Mouse (Mus musculus) MEL (cell line): ENCODE measurements at regions not wholly inside any gene's neighbourhood (a gene's known extent, or its start where the extent isn't known, plus 50 kb on each side); places are given as distances from the start of the nearest gene placed in this dataset.

ENCODE experiments used
- DNase-seq: peaks from one replicate; pipeline ENCODE4 v3.0.0; 2011; ENCODE audit warnings: low read depth, low spot score
- H3K27ac ChIP-seq: 2 replicates; pipeline ENCODE4 v1.5.1; 2012; ENCODE audit warnings: low read depth, mild to moderate bottlenecking, control low read depth, low read length, moderate library complexity; ENCODE audit not compliant: control insufficient read depth
- H3K27me3 ChIP-seq, 2 experiments: fragments of 150-350 bp in 1 of 2; sonication (generic) in 1 of 2; 2 replicates each; pipeline ENCODE4 v1.6.1; 2012; ENCODE audit warnings: low read length in 2 of 2, mild to moderate bottlenecking in 2 of 2, improper control_type of control experiment in 1 of 2, moderate library complexity in 1 of 2; ENCODE audit not compliant: insufficient read depth in 2 of 2, control insufficient read depth in 1 of 2
- H3K36me3 ChIP-seq, 2 experiments: 2 replicates each; pipeline ENCODE4 v1.6.1; 2012 to 2014; ENCODE audit warnings: low read length in 2 of 2, improper control_type of control experiment in 1 of 2, inconsistent platforms in 1 of 2, mild to moderate bottlenecking in 1 of 2; ENCODE audit not compliant: insufficient read depth in 2 of 2, control insufficient read depth in 1 of 2
- H3K4me1 ChIP-seq, 2 experiments: fragments of 150-350 bp in 1 of 2; sonication (generic) in 1 of 2; 2 replicates each; pipeline ENCODE4 v1.6.1; 2012; ENCODE audit warnings: low read length in 2 of 2, improper control_type of control experiment in 1 of 2, mild to moderate bottlenecking in 1 of 2; ENCODE audit not compliant: insufficient read depth in 2 of 2, control insufficient read depth in 1 of 2
- H3K4me3 ChIP-seq, 2 experiments: fragments of 150-350 bp in 1 of 2; sonication (generic) in 1 of 2; 2 replicates each; pipeline ENCODE4 v1.5.1; 2012; ENCODE audit warnings: low read depth in 2 of 2, low read length in 2 of 2, mild to moderate bottlenecking in 2 of 2, moderate library complexity in 2 of 2, control low read depth in 1 of 2, improper control_type of control experiment in 1 of 2; ENCODE audit not compliant: control insufficient read depth in 1 of 2, insufficient read depth in 1 of 2
- H3K79me2 ChIP-seq: 2 replicates; pipeline ENCODE4 v1.6.1; 2012; ENCODE audit warnings: mild to moderate bottlenecking, low read length, moderate library complexity; ENCODE audit not compliant: control insufficient read depth, poor library complexity, insufficient read depth
- H3K9ac ChIP-seq: 2 replicates; pipeline ENCODE4 v1.6.1; 2012; ENCODE audit warnings: low read depth, mild to moderate bottlenecking, control low read depth, low read length, moderate library complexity; ENCODE audit not compliant: control insufficient read depth, poor library complexity, severe bottlenecking
- H3K9me3 ChIP-seq: fragments of 150-350 bp; sonication (generic); replicated peaks from 2 replicates; pipeline ENCODE4 v1.6.1; 2012; ENCODE audit warnings: mild to moderate bottlenecking, low read length, improper control_type of control experiment, moderate library complexity; ENCODE audit not compliant: insufficient read depth
- BHLHE40 ChIP-seq: IDR thresholded peaks from 2 replicates; pipeline ENCODE4 v1.6.1; 2012; ENCODE audit warnings: low read depth, mild to moderate bottlenecking, inconsistent platforms, low read length, improper control_type of control experiment, borderline replicate concordance
- CHD1 ChIP-seq: IDR thresholded peaks from 2 replicates; pipeline ENCODE4 v1.6.1; 2012; ENCODE audit warnings: low read depth, mild to moderate bottlenecking, inconsistent platforms, low read length, improper control_type of control experiment
- CTCF ChIP-seq, 3 experiments: IDR thresholded peaks in 2 of 3; conservative IDR thresholded peaks in 1 of 3; 2 replicates each; pipeline ENCODE4 v1.5.1; 2011 to 2012; ENCODE audit warnings: low read length in 3 of 3, low read depth in 2 of 3, mild to moderate bottlenecking in 2 of 3, improper control_type of control experiment in 1 of 3, inconsistent platforms in 1 of 3, mixed read lengths in 1 of 3, moderate library complexity in 1 of 3; ENCODE audit not compliant: control insufficient read depth in 1 of 3, insufficient read depth in 1 of 3, poor library complexity in 1 of 3, severe bottlenecking in 1 of 3
- ELF1 ChIP-seq: IDR thresholded peaks from 2 replicates; pipeline ENCODE4 v1.6.1; 2014; ENCODE audit warnings: low read depth, mild to moderate bottlenecking, inconsistent platforms, low read length, improper control_type of control experiment, moderate library complexity
- ETS1 ChIP-seq: IDR thresholded peaks from 2 replicates; pipeline ENCODE4 v1.6.1; 2012; ENCODE audit warnings: low read depth, mild to moderate bottlenecking, inconsistent platforms, low read length, improper control_type of control experiment, moderate library complexity
- GABPA ChIP-seq: IDR thresholded peaks from 2 replicates; pipeline ENCODE4 v1.6.1; 2012; ENCODE audit warnings: low read depth, mild to moderate bottlenecking, inconsistent platforms, low read length, improper control_type of control experiment, moderate library complexity
- HCFC1 ChIP-seq: IDR thresholded peaks from 2 replicates; pipeline ENCODE4 v1.6.1; 2012; ENCODE audit warnings: low read depth, mild to moderate bottlenecking, inconsistent platforms, low read length, improper control_type of control experiment, moderate library complexity
- JUND ChIP-seq: IDR thresholded peaks from 2 replicates; pipeline ENCODE4 v1.6.1; 2011; ENCODE audit warnings: low read depth, mild to moderate bottlenecking, improper control_type of control experiment, low read length
- KAT2A ChIP-seq: conservative IDR thresholded peaks from 2 replicates; pipeline ENCODE4 v1.6.1; 2012; ENCODE audit warnings: low read depth, low read length, improper control_type of control experiment, inconsistent platforms
- MAFK ChIP-seq: IDR thresholded peaks from 2 replicates; pipeline ENCODE4 v1.6.1; 2011; ENCODE audit warnings: low read depth, mild to moderate bottlenecking, low read length, improper control_type of control experiment, borderline replicate concordance
- MAX ChIP-seq: IDR thresholded peaks from 2 replicates; pipeline ENCODE4 v1.6.1; 2011; ENCODE audit warnings: low read length, improper control_type of control experiment
- MAZ ChIP-seq: IDR thresholded peaks from 2 replicates; pipeline ENCODE4 v1.6.1; 2012; ENCODE audit warnings: low read depth, mild to moderate bottlenecking, inconsistent platforms, low read length, improper control_type of control experiment
- MXI1 ChIP-seq: IDR thresholded peaks from 2 replicates; pipeline ENCODE4 v1.6.1; 2011; ENCODE audit warnings: mild to moderate bottlenecking, low read depth, low read length, improper control_type of control experiment
- NELFE ChIP-seq: IDR thresholded peaks from 2 replicates; pipeline ENCODE4 v1.6.1; 2011; ENCODE audit warnings: low read depth, low read length, improper control_type of control experiment
- NRF1 ChIP-seq: IDR thresholded peaks from 2 replicates; pipeline ENCODE4 v1.6.1; 2014; ENCODE audit warnings: low read depth, mild to moderate bottlenecking, inconsistent platforms, low read length, improper control_type of control experiment, moderate library complexity; ENCODE audit not compliant: poor library complexity, insufficient read depth, severe bottlenecking
- POLR2A ChIP-seq, 2 experiments: IDR thresholded peaks; 2 replicates each; pipeline ENCODE4 v1.6.1; 2011 to 2012; ENCODE audit warnings: low read length in 2 of 2, mild to moderate bottlenecking in 2 of 2, control low read depth in 1 of 2, improper control_type of control experiment in 1 of 2, low read depth in 1 of 2, moderate library complexity in 1 of 2; ENCODE audit not compliant: control insufficient read depth in 1 of 2, insufficient read depth in 1 of 2, poor library complexity in 1 of 2
- POLR2AphosphoS2 ChIP-seq: IDR thresholded peaks from 2 replicates; pipeline ENCODE4 v1.6.1; 2011; ENCODE audit warnings: low read length, improper control_type of control experiment
- RCOR1 ChIP-seq: IDR thresholded peaks from 2 replicates; pipeline ENCODE4 v1.6.1; 2012; ENCODE audit warnings: low read depth, mild to moderate bottlenecking, inconsistent platforms, low read length, improper control_type of control experiment
- SMC3 ChIP-seq: IDR thresholded peaks from 2 replicates; pipeline ENCODE4 v1.6.1; 2011; ENCODE audit warnings: low read depth, low read length, improper control_type of control experiment
- TAL1 ChIP-seq: IDR thresholded peaks from 2 replicates; pipeline ENCODE4 v1.6.1; 2012; ENCODE audit warnings: mild to moderate bottlenecking, inconsistent platforms, low read length, moderate library complexity, mixed read lengths
- TCF12 ChIP-seq: IDR thresholded peaks from 2 replicates; pipeline ENCODE4 v1.6.1; 2014; ENCODE audit warnings: low read depth, mild to moderate bottlenecking, inconsistent platforms, low read length, improper control_type of control experiment, moderate library complexity
- UBTF ChIP-seq: IDR thresholded peaks from 2 replicates; pipeline ENCODE4 v1.6.1; 2012; ENCODE audit warnings: low read depth, mild to moderate bottlenecking, inconsistent platforms, low read length, improper control_type of control experiment, moderate library complexity, borderline replicate concordance; ENCODE audit not compliant: insufficient read depth
- USF1 ChIP-seq: IDR thresholded peaks from 2 replicates; pipeline ENCODE4 v1.6.1; 2014; ENCODE audit warnings: low read depth, mild to moderate bottlenecking, inconsistent platforms, low read length, improper control_type of control experiment, moderate library complexity
- ZMIZ1 ChIP-seq: IDR thresholded peaks from 2 replicates; pipeline ENCODE4 v1.6.1; 2012; ENCODE audit warnings: low read depth, mild to moderate bottlenecking, inconsistent platforms, low read length, improper control_type of control experiment, moderate library complexity
- ZNF384 ChIP-seq: IDR thresholded peaks from 2 replicates; pipeline ENCODE4 v1.6.1; 2012; ENCODE audit warnings: low read depth, mild to moderate bottlenecking, inconsistent platforms, low read length, improper control_type of control experiment

GRCm38 (mm10) chr3:99515751-99516150 lies 275.6 kb downstream of the Tbx15 start:
- DNase-seq = no peak
- H3K4me1 ChIP-seq = no peaks in the 10 kb centered on the region
- H3K9me3 ChIP-seq = no peaks in the 10 kb centered on the region
- no peaks in the 10 kb centered on the region for H3K27me3 ChIP-seq
- no peak overlapping the region for H3K9ac ChIP-seq
- H3K79me2 ChIP-seq = no peaks in the 10 kb centered on the region
- H3K36me3 ChIP-seq = no peaks in the 10 kb centered on the region
- no peak overlapping the region for H3K27ac ChIP-seq
- H3K4me3 ChIP-seq = no peak overlapping the region
- TF ChIP-seq ZMIZ1 (no peak), POLR2AphosphoS2 (no peak), MAX (no peak), USF1 (no peak), TCF12 (no peak), JUND (no peak), ZNF384 (no peak), CTCF (IDR thresholded peaks at IDR 0.05 in 2 of 3, conservative IDR thresholded peaks at IDR 0.05 in 1 of 3; ENCODE audit: control insufficient read depth in 1 of 3, insufficient read depth in 1 of 3, low read depth in 2 of 3, low read length in 3 of 3, poor library complexity in 1 of 3, severe bottlenecking in 1 of 3) (no peak), KAT2A (no peak), RCOR1 (no peak), NELFE (no peak), ELF1 (no peak), BHLHE40 (no peak), POLR2A (IDR thresholded peaks at IDR 0.05; ENCODE audit: control insufficient read depth in 1 of 2, insufficient read depth in 1 of 2, low read depth in 1 of 2, low read length in 2 of 2, poor library complexity in 1 of 2) (no peak)

- no peaks in the 10 kb centered on the region for H3K9me3 ChIP-seq
- no peaks in the 10 kb centered on the region for H3K79me2 ChIP-seq
- no peak overlapping the region for H3K4me3 ChIP-seq
- H3K27me3 ChIP-seq = no peaks in the 10 kb centered on the region
- peak; percentile 5 for DNase-seq
- TF ChIP-seq MAX (no peak), HCFC1 (no peak), GABPA (no peak), USF1 (no peak), ZNF384 (no peak), ETS1 (no peak), MXI1 (no peak), TAL1 (no peak), NELFE (no peak), POLR2AphosphoS2 (no peak), UBTF (no peak), MAFK (no peak), MAZ (no peak), NRF1 (no peak), SMC3 (no peak), KAT2A (no peak), ELF1 (no peak), CHD1 (no peak), JUND (no peak), POLR2A (IDR thresholded peaks at IDR 0.05; ENCODE audit: control insufficient read depth in 1 of 2, insufficient read depth in 1 of 2, low read depth in 1 of 2, low read length in 2 of 2, poor library complexity in 1 of 2) (no peak)
- H3K9ac ChIP-seq = no peak overlapping the region
- H3K36me3 ChIP-seq = no peaks in the 10 kb centered on the region
- no peak overlapping the region for H3K27ac ChIP-seq
- no peaks in the 10 kb centered on the region for H3K4me1 ChIP-seq
Measured at GRCm38 (mm10) chr3:99560917-99561316, 320.7 kb downstream of the Tbx15 start.
